Mouse (Mus musculus) kidney, embryonic 14.5 days (tissue): Measurements from ENCODE around the gene Rxfp3. TPM values are rescaled to one million over a fixed set of nuclear protein-coding genes. Genes with fewer than 3 reads are reported as not detected.
A peak's percentile ranks its signal among the peaks of the same experiment; 100 is the strongest.
"Not testable (repeated sequence)": the region's sequence is repeated elsewhere in the genome, so short reads cannot be mapped to it uniquely, and the experiment has no call there.

Experiments
- ATAC-seq: fragments of 200-750 bp; cut with Nextera tagmentation; 2 replicates; pipeline ENCODE4 v1.8.0; 2017; ENCODE audit warnings: moderate number of reproducible peaks, mild to moderate bottlenecking, moderate TSS enrichment, moderate library complexity; ENCODE audit not compliant: low FRiP score, low TSS enrichment
- H3K27ac ChIP-seq: fragments of 300-500 bp; sonication (generic); 2 replicates; pipeline ENCODE4 v1.5.1; 2014; ENCODE audit warnings: low read depth, mild to moderate bottlenecking, low read length, moderate library complexity, mixed read lengths
- H3K27me3 ChIP-seq: fragments of 300-500 bp; sonication (generic); 2 replicates; pipeline ENCODE4 v1.6.1; 2014; ENCODE audit warnings: mild to moderate bottlenecking, low read length; ENCODE audit not compliant: control insufficient read depth, insufficient read depth
- H3K36me3 ChIP-seq: fragments of 300-500 bp; sonication (generic); 2 replicates; pipeline ENCODE4 v1.6.1; 2014; ENCODE audit warnings: low read length, mixed read lengths; ENCODE audit not compliant: control insufficient read depth, insufficient read depth
- H3K4me1 ChIP-seq: fragments of 300-500 bp; sonication (generic); 2 replicates; pipeline ENCODE4 v1.6.1; 2014; ENCODE audit warnings: low read length, mixed read lengths; ENCODE audit not compliant: control insufficient read depth, insufficient read depth
- H3K4me2 ChIP-seq: fragments of 300-500 bp; sonication (generic); replicated peaks from 2 replicates; pipeline ENCODE4 v1.6.1; 2014; ENCODE audit warnings: low read depth, mild to moderate bottlenecking, low read length
- H3K4me3 ChIP-seq: fragments of 300-500 bp; sonication (generic); 2 replicates; pipeline ENCODE4 v1.5.1; 2014; ENCODE audit warnings: mild to moderate bottlenecking, low read length
- H3K9ac ChIP-seq: fragments of 300-500 bp; sonication (generic); 2 replicates; pipeline ENCODE4 v1.6.1; 2014; ENCODE audit warnings: low read depth, mild to moderate bottlenecking, low read length, moderate library complexity
- H3K9me3 ChIP-seq: fragments of 300-500 bp; sonication (generic); 2 replicates; pipeline ENCODE4 v1.6.1; 2016; ENCODE audit warnings: low read length; ENCODE audit not compliant: control insufficient read depth
- WGBS: fragments of 180-500 bp; shearing (Covaris S2); extraction: QIAGEN DNeasy Blood & Tissue Kit; methylation state at CpG from one replicate; pipeline ENCODE4 v1.1.7; 2014; 5-methylcytosine and 5-hydroxymethylcytosine counted together
- polyA plus RNA-seq: library from polyadenylated mRNA; unstranded; fragments of >200 nt; fragmentation: Nextera tagmentation; extraction: Ambion mirVana; gene quantifications from 2 replicates; pipeline ENCODE4 v1.2.1, GENCODE M21; 2014

Gene Rxfp3
- polyA plus RNA-seq, 1 experiment from 2014 or later = 0.65 TPM

DNA sequence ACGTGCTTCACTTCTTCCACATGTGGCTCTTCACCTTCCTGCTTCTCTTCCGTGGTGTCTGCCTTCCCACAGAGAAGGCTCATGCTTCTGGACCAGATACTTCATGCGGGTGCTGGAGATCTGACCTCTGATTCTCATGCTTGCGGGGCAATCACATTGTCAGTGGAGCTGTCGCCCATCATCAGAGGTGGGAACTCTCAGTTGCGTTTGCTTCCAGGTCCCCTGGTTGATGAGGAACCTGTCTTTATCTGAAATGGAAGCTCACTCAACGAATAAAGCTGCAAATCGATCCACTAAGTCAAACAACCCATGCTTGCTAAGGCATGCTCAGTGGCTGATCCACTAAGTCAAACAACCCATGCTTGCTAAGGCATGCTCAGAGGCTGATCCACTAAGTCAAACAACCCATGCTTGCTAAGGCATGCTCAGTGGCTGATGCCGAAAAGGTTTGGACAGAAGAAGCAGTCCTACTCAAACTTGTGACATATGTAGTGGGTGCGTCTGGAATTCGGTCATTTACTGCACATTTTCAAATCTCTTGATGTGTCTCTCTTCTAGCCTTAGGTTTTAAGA is 26.7 kb downstream of the Rxfp3 start:
- no peak for ATAC-seq
- WGBS = 88% methylated on average over 11 of the region's 11 CpGs
- H3K9ac ChIP-seq = no peak overlapping the region
- no peak overlapping the region for H3K4me3 ChIP-seq
- H3K9me3 ChIP-seq = no peaks in the 10 kb centered on the region
- H3K4me2 ChIP-seq = no peak overlapping the region
- H3K27me3 ChIP-seq = no peaks in the 10 kb centered on the region
- no peak overlapping the region for H3K27ac ChIP-seq
- H3K36me3 ChIP-seq = no peaks in the 10 kb centered on the region
- H3K4me1 ChIP-seq = 0 out of 2 replicates have a peak, but pooled peaks cover 2% of the 10 kb centered on the region

DNA sequence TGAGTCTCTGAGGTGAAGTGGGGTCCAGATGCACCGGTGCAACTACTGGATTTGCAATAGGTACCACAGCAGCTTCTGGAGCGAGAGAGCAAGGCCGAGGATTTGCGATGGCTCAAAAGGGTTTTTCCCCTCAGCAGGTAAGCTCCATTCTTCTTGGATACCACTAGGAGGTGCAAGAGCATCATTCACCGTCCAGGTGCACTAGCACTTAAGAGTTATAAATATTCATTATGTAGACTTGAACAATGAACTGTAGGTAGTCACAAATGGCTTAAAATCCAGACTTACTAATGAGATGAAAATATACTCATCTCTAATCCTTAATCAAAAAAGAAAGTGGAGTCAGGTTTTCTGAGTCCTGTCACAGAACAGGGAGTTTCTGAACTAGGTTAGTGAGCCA is 29.0 kb downstream of the Rxfp3 start:
- no peak overlapping the region for H3K27ac ChIP-seq
- no peaks in the 10 kb centered on the region for H3K27me3 ChIP-seq
- ATAC-seq = no peak
- WGBS = 22% methylated on average over 5 of the region's 5 CpGs
- H3K4me3 ChIP-seq = no peak overlapping the region
- H3K9me3 ChIP-seq = no peaks in the 10 kb centered on the region
- no peaks in the 10 kb centered on the region for H3K4me1 ChIP-seq
- H3K9ac ChIP-seq = no peak overlapping the region
- no peak overlapping the region for H3K4me2 ChIP-seq
- H3K36me3 ChIP-seq = no peaks in the 10 kb centered on the region

DNA sequence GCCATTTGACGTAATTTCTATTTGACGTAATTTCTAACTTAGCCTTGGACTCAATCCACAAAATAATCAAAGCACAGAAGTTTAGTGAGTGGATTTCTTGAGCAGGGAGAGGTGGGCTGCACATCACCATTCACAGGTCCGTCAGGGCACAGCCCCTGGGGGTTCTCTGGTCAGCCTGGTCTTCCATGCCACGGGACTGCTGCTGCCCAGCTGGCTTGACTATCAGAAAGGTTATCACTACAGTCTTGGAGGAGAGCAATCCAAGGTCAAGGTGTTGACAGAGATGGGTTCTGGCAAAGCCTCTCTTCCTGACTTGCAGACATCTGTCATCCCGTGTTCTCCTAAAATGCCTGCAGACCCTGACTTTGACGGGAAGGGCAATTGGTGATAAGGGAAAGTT is 33.1 kb downstream of the Rxfp3 start:
- no peaks in the 10 kb centered on the region for H3K9me3 ChIP-seq
- H3K4me1 ChIP-seq = no peaks in the 10 kb centered on the region
- H3K4me2 ChIP-seq = no peak overlapping the region
- no peak overlapping the region for H3K9ac ChIP-seq
- H3K36me3 ChIP-seq = no peaks in the 10 kb centered on the region
- no peak overlapping the region for H3K27ac ChIP-seq
- H3K27me3 ChIP-seq = no peaks in the 10 kb centered on the region
- H3K4me3 ChIP-seq = no peak overlapping the region
- 80% methylated on average over 6 of the region's 6 CpGs for WGBS
- no peak for ATAC-seq

DNA sequence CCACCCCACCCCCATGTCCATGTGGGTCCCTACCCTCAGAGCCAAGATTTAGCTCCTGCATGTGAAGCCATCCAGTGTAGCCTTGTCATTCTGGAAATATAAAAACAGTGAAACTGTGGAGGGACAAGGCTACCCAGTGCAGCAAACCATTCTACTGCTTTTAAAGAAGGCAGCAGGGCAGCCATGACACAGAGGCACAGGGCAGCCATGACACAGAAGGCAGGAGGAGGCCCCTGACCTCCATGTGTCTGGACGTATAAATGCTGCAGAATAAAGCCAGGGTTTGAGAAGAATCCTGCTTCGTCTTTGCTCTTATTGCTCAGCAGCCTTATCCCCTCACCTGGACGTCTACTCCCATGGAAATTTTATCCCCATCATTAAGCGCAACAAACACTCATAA is 34.0 kb downstream of the Rxfp3 start:
- no peaks in the 10 kb centered on the region for H3K9me3 ChIP-seq
- H3K27me3 ChIP-seq = no peaks in the 10 kb centered on the region
- no peak overlapping the region for H3K9ac ChIP-seq
- H3K27ac ChIP-seq = no peak overlapping the region
- no peak overlapping the region for H3K4me2 ChIP-seq
- H3K36me3 ChIP-seq = no peaks in the 10 kb centered on the region
- no peak overlapping the region for H3K4me3 ChIP-seq
- H3K4me1 ChIP-seq = no peaks in the 10 kb centered on the region
- WGBS = 67% methylated on average over 4 of the region's 4 CpGs
- ATAC-seq = no peak

DNA sequence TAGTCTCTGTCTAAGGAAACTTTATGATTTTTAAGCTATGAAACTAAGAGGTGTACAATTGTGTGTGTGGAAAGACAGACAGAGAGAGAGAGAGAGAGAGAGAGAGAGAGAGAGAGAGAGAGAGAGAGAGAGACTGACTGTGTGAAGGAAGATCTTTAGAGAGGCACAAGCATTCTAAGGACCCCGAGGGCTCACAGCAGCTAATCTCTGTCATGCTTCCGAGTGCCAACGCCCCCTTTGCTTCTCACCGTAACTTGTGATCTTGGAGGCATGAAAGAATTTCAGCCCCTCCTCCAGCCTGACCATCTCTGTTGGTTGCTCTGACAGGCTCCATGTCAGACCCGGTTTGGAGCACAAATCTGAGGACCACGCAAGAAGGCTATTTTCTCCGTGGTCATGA is 37.4 kb downstream of the Rxfp3 start, which contains the start of gene Slc45a2:
TSS of gene Slc45a2 (plus strand) at position 301 of the 400 bp plus-strand sequence.
- 47% methylated on average over 7 of the region's 7 CpGs for WGBS
- Histone ChIP-seq H3K27me3 (no peaks in the 10 kb centered on the region), H3K27ac (no peak within 1 kb of the TSS), H3K36me3 (no peaks in the 10 kb centered on the region; the same call in 1 of the 2 replicates), H3K9ac (no peak within 1 kb of the TSS), H3K9me3 (no peaks in the 10 kb centered on the region), H3K4me2 (no peak within 1 kb of the TSS), H3K4me3 (no peak within 1 kb of the TSS), H3K4me1 (no peaks in the 10 kb centered on the region)
- no peak for ATAC-seq

DNA sequence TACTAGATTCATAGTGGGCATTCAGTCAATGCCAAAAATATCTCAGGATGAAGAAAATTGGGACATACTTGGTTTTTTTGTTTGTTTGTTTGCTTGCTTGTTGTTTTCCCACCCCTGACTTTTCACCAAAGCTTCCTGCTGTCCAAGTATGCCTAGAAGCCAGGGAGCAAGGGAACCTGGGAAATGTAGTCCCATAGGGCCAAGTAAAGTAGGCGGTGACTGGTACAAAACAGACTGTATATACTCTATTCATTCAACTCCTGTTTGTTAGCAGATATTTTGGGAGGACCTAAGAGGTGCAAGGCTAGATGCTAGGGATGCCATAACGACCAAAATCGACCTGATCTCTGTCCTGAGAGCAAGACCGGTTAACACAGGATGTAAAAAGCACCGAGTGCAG is 38.0 kb downstream of the Rxfp3 start:
- Histone ChIP-seq H3K4me1 (no peaks in the 10 kb centered on the region), H3K9ac (no peak overlapping the region), H3K36me3 (peaks cover 5% of the 10 kb centered on the region; the same call in 1 of the 2 replicates), H3K9me3 (no peaks in the 10 kb centered on the region), H3K4me3 (no peak overlapping the region), H3K27ac (no peak overlapping the region), H3K4me2 (no peak overlapping the region), H3K27me3 (no peaks in the 10 kb centered on the region)
- 43% methylated on average over 5 of the region's 5 CpGs for WGBS
- 0 out of 2 replicates have a peak, but pooled peaks have one; percentile 35 for ATAC-seq

DNA sequence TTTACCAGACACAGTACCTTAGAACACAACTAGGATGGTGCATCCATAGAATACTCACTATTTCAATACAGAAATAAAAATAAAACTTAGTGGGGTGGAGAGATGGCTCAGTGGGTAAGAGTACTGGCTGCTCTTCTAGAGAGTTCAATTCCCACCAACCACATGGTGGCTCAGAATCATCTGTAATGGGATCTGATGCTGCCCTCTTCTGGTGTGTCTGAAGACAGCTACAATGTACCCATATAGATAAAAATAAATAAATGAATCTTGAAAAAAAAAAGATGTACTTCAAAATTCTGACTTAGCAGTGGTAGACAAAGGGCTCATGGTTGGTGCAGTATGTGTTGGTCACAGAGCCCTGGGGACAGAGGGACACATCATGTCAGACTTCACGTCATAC is 46.2 kb downstream of the Rxfp3 start:
- no peak for ATAC-seq
- H3K27ac ChIP-seq = no peak overlapping the region

DNA sequence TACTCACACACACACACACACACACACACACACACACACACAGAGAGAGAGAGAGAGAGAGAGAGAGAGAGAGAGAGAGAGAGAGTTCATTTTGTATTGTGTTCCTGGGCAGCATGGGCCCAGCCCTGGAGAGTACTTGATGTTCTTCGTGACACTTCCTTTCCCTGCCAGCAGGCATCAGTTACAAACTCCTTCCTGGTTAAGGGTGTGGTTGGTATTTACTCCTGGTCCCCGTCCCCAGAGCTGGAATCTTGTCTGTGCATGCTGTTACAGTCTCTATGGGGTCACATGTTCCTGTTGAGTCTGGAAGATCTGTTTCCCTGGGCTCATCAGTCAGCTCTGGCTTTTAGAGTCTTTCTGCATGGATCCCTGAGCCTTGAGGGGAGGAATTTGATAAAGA is 47.4 kb downstream of the Rxfp3 start:
- H3K36me3 ChIP-seq = peaks cover 19% of the 10 kb centered on the region
- H3K9me3 ChIP-seq = no peaks in the 10 kb centered on the region
- H3K4me2 ChIP-seq = no peak overlapping the region
- no peak overlapping the region for H3K4me3 ChIP-seq
- no peak for ATAC-seq
- H3K4me1 ChIP-seq = no peaks in the 10 kb centered on the region
- H3K27me3 ChIP-seq = no peaks in the 10 kb centered on the region
- H3K27ac ChIP-seq = no peak overlapping the region
- no peak overlapping the region for H3K9ac ChIP-seq
- 59% methylated on average over 2 of the region's 2 CpGs for WGBS

More for the DNA sequence above, 46.2 kb downstream of the Rxfp3 start:
- Histone ChIP-seq H3K4me2 (no peak overlapping the region), H3K36me3 (peaks cover 19% of the 10 kb centered on the region), H3K27me3 (no peaks in the 10 kb centered on the region), H3K9me3 (no peaks in the 10 kb centered on the region), H3K4me3 (no peak overlapping the region), H3K9ac (no peak overlapping the region), H3K4me1 (no peaks in the 10 kb centered on the region)
- 89% methylated on average over 1 of the region's 1 CpGs for WGBS

DNA sequence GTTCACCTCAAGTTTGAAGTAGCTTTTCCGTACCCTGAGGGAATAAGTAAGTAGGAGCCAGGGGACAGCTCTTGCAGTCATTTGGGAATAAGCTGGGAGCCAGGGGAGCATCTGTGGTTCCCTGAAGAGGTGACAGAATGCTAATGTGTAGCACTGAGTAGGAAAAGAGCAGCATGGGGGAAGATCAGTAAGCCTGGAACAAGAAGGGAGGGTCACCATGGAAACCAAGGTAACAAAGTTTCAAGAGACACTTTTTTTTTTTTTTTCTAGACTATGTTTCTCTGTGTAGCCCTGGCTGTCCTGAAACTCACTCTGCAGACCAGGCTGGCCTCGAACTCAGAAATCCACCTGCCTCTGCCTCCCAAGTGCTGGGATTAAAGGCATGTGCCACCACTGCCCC is 51.3 kb downstream of the Rxfp3 start:
- H3K4me3 ChIP-seq, H3K4me1 ChIP-seq, H3K27me3 ChIP-seq, H3K27ac ChIP-seq, ATAC-seq, H3K9ac ChIP-seq, H3K9me3 ChIP-seq, H3K4me2 ChIP-seq: not testable (repeated sequence)
- WGBS = 81% methylated on average over 2 of the region's 2 CpGs
- H3K36me3 ChIP-seq = peaks cover 13% of the 10 kb centered on the region
